Mouse (Mus musculus): ENCODE measurements around the gene Igsf8. TPM values are rescaled to one million over a fixed set of nuclear protein-coding genes. Genes with fewer than 3 reads are reported as not detected.

Gene Igsf8
- polyA plus RNA-seq, 1 experiment = 95.3 TPM

DNA sequence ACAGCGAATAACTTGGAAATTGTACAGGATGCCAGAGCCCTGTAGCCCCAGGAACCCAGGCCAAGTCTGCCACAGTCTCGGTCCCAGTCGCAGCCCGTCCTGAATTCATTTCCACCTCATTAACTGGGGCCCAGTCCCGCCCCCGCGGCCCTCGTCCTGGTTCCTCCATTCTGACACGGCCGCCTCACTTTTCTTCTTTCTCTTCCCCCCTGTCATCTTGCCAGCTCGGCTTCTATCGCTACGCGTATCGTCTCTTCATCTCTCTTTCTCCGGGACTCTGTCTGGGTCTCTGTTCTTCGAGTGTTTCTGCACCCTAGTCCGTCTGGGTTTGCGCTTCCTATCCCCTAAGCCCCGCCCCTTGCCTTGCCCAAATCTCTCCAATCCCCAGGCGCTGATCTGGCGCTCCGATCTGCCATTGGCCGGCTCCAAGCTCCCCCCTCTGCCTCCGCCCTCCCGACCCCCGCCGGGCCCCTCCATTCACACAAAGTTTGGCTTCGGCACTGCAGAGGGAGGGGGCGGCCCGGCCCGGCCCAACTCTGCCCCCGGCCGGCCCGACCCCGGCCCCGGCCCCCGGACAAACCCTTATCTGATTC lies 79.4 kb downstream of the Igsf8 start, which contains the start of gene Kcnj10:
Kcnj10 (plus strand) TSS at position 482 of the 593 bp plus-strand sequence.
- TF ChIP-seq USF1 (IDR thresholded peaks at IDR 0.05; ENCODE audit: low read depth) (no peak), MAX (IDR thresholded peaks at IDR 0.05) (no peak), CTCF (IDR thresholded peaks at IDR 0.05; ENCODE audit: control insufficient read depth, insufficient read depth, insufficient read length) (no peak), MYOD1 (IDR thresholded peaks at IDR 0.05; ENCODE audit: control insufficient read depth, insufficient read length, low read depth) (no peak), FOSL1 (IDR thresholded peaks at IDR 0.05; ENCODE audit: insufficient read depth, low read length, poor library complexity, severe bottlenecking) (no peak), CEBPB (IDR thresholded peaks at IDR 0.05; ENCODE audit: low read depth) (no peak), MYOG (IDR thresholded peaks at IDR 0.05; ENCODE audit: control insufficient read depth, extremely low read depth, insufficient read length) (no peak)
- Histone ChIP-seq H3K36me3 (ENCODE audit: control insufficient read depth, insufficient read depth) (no peaks in the 10 kb centered on the region), H3K27me3 (ENCODE audit: control insufficient read depth, insufficient read depth, insufficient read length) (peaks cover 56% of the 10 kb centered on the region), H3ac (ENCODE audit: control insufficient read depth, insufficient read length, low read depth) (no peak within 1 kb of the TSS), H3K79me3 (ENCODE audit: low read depth) (no peaks in the 10 kb centered on the region), H3K79me2 (ENCODE audit: control insufficient read depth, insufficient read depth) (no peaks in the 10 kb centered on the region), H3K4me3 (ENCODE audit: insufficient read depth, poor library complexity, severe bottlenecking) (no peak within 1 kb of the TSS)

DNA sequence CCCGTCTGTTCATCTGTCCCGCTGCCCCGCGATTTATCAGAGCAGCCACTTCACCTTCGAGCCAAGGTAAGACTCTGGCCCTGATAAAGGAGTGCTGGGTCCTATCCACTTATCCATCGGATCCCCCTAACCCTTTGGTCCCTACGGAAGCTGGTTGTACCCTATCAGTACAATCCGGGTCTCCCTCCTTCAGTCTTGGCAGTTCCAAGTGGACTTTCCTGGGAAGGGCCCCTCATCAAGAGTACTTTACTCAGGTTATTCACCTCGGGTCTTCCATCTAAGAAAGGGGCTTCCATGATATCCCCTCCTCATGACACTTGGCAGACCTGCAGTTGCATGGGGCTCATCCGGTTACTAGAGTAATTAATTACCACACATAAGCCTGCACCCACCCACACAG lies 79.9 kb downstream of the Igsf8 start:
- TF ChIP-seq CTCF (IDR thresholded peaks at IDR 0.05; ENCODE audit: control insufficient read depth, insufficient read depth, insufficient read length) (no peak), MYOG (IDR thresholded peaks at IDR 0.05; ENCODE audit: control insufficient read depth, extremely low read depth, insufficient read length) (no peak), CEBPB (IDR thresholded peaks at IDR 0.05; ENCODE audit: low read depth) (no peak)
- Histone ChIP-seq H3K79me2 (ENCODE audit: control insufficient read depth, insufficient read depth) (no peaks in the 10 kb centered on the region), H3K36me3 (ENCODE audit: control insufficient read depth, insufficient read depth) (no peaks in the 10 kb centered on the region), H3K79me3 (ENCODE audit: low read depth) (no peaks in the 10 kb centered on the region), H3K27me3 (ENCODE audit: control insufficient read depth, insufficient read depth, insufficient read length) (peaks cover 59% of the 10 kb centered on the region), H3ac (ENCODE audit: control insufficient read depth, insufficient read length, low read depth) (no peak overlapping the region), H3K4me3 (ENCODE audit: insufficient read depth, poor library complexity, severe bottlenecking) (no peak overlapping the region)

DNA sequence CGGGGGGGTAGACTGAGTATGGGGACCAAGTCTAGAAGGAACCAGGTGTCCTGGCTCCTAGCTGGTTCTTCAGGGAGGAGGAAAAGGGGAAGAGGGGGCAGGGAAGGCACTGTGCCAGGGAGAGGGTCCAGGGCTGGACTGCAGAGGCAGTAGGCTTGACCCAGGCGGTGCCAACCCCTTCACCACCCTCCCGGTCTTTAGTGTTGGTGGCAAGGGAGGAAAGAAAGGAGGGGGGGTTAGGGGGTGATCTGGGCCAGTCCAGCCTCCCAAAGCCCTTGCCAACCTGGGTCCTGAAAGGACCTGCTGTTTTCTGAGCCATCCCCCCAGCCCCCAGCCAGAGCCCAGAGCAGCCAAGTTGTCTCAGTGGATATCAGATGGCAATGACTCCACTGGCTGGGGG lies 81.3 kb downstream of the Igsf8 start:
- TF ChIP-seq MYOG (IDR thresholded peaks at IDR 0.05; ENCODE audit: control insufficient read depth, extremely low read depth, insufficient read length) = no peak
- TF ChIP-seq MYOD1 (IDR thresholded peaks at IDR 0.05; ENCODE audit: control insufficient read depth, insufficient read length, low read depth) = no peak
- no peaks in the 10 kb centered on the region for H3K79me3 ChIP-seq (ENCODE audit: low read depth)
- peaks cover 65% of the 10 kb centered on the region for H3K27me3 ChIP-seq (ENCODE audit: control insufficient read depth, insufficient read depth, insufficient read length)
- no peaks in the 10 kb centered on the region for H3K79me2 ChIP-seq (ENCODE audit: control insufficient read depth, insufficient read depth)
- no peaks in the 10 kb centered on the region for H3K36me3 ChIP-seq (ENCODE audit: control insufficient read depth, insufficient read depth)
- H3K4me3 ChIP-seq (ENCODE audit: insufficient read depth, poor library complexity, severe bottlenecking) = no peak overlapping the region
- H3ac ChIP-seq (ENCODE audit: control insufficient read depth, insufficient read length, low read depth) = no peak overlapping the region

DNA sequence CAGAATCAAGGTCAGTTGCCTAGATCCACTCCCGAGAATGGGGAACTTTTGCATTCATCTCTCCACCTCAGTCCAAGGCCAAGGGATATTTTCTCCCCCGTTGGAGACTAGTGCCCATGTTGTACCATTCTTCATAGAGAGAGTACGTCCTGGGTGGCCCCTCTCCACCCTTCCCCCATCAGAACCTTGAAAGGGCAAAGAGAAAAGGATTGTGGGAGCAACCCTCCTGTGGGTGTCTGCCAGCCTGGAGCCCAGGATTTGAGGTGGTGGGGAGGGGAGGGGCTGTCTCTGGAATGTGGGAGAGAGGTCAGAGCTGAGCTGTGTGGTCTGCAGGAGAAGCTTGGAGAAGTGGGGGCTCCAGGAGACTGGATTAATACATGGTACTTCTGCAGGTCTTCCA lies 82.5 kb downstream of the Igsf8 start:
- no peak for TF ChIP-seq FOSL1 (IDR thresholded peaks at IDR 0.05; ENCODE audit: insufficient read depth, low read length, poor library complexity, severe bottlenecking)
- no peak for TF ChIP-seq CTCF (IDR thresholded peaks at IDR 0.05; ENCODE audit: control insufficient read depth, insufficient read depth, insufficient read length)
- TF ChIP-seq MYOD1 (IDR thresholded peaks at IDR 0.05; ENCODE audit: control insufficient read depth, insufficient read length, low read depth) = no peak
- TF ChIP-seq MYOG (IDR thresholded peaks at IDR 0.05; ENCODE audit: control insufficient read depth, extremely low read depth, insufficient read length) = no peak
- no peak for TF ChIP-seq CEBPB (IDR thresholded peaks at IDR 0.05; ENCODE audit: low read depth)
- TF ChIP-seq MAX (IDR thresholded peaks at IDR 0.05) = no peak
- no peak for TF ChIP-seq USF1 (IDR thresholded peaks at IDR 0.05; ENCODE audit: low read depth)
- no peaks in the 10 kb centered on the region for H3K79me2 ChIP-seq (ENCODE audit: control insufficient read depth, insufficient read depth)
- no peak overlapping the region for H3K4me3 ChIP-seq (ENCODE audit: insufficient read depth, poor library complexity, severe bottlenecking)
- no peaks in the 10 kb centered on the region for H3K79me3 ChIP-seq (ENCODE audit: low read depth)
- H3K36me3 ChIP-seq (ENCODE audit: control insufficient read depth, insufficient read depth) = no peaks in the 10 kb centered on the region
- H3ac ChIP-seq (ENCODE audit: control insufficient read depth, insufficient read length, low read depth) = no peak overlapping the region
- H3K27me3 ChIP-seq (ENCODE audit: control insufficient read depth, insufficient read depth, insufficient read length) = peaks cover 64% of the 10 kb centered on the region

DNA sequence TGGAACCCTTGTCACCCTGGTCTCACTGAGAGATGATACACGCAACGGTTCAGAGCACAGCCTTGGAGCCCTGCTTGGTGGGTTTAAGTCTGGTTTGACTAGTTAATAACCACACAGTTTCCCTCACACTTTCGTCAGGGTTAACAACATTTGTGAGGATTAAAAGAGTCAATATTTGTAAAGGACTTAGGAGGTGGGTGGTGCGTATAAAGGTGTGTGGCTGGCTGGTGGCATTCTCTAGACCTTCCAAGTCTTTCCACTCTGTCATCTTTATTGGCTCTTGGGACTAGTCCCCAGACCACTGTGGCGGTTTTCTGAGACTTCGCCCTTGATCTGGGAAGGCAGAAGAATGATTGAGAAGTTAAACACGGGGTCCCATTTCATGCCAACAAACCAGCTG lies 83.4 kb downstream of the Igsf8 start:
- Histone ChIP-seq H3ac (ENCODE audit: control insufficient read depth, insufficient read length, low read depth) (no peak overlapping the region), H3K4me3 (ENCODE audit: insufficient read depth, poor library complexity, severe bottlenecking) (no peak overlapping the region), H3K36me3 (ENCODE audit: control insufficient read depth, insufficient read depth) (no peaks in the 10 kb centered on the region), H3K79me2 (ENCODE audit: control insufficient read depth, insufficient read depth) (no peaks in the 10 kb centered on the region), H3K79me3 (ENCODE audit: low read depth) (no peaks in the 10 kb centered on the region), H3K27me3 (ENCODE audit: control insufficient read depth, insufficient read depth, insufficient read length) (peaks cover 65% of the 10 kb centered on the region)
- TF ChIP-seq USF1 (IDR thresholded peaks at IDR 0.05; ENCODE audit: low read depth) = no peak
- TF ChIP-seq MYOD1 (IDR thresholded peaks at IDR 0.05; ENCODE audit: control insufficient read depth, insufficient read length, low read depth) = no peak

DNA sequence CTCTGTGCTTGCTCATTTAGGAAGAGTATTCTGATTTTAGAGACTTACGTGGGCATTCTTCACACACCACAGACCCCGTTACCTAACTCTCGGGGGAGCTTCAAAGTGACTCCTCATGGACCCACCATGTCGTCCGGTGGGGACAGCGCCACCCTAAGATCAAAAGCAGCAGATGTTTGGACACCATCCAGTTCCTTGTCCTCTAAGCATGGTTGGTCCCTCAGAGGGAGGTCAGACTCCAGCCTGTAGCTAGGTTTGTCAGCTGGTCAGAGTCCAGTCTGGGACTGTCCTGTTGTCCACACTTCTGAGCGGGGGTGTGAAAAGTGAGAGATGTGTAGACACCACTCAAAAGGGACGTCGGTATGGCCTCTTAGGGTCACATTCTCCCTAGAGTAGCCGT lies 85.3 kb downstream of the Igsf8 start:
- H3K27me3 ChIP-seq (ENCODE audit: control insufficient read depth, insufficient read depth, insufficient read length) = peaks cover 71% of the 10 kb centered on the region
- no peak overlapping the region for H3ac ChIP-seq (ENCODE audit: control insufficient read depth, insufficient read length, low read depth)
- TF ChIP-seq CEBPB (IDR thresholded peaks at IDR 0.05; ENCODE audit: low read depth) (no peak), MYOG (IDR thresholded peaks at IDR 0.05; ENCODE audit: control insufficient read depth, extremely low read depth, insufficient read length) (no peak), MAX (IDR thresholded peaks at IDR 0.05) (no peak), USF1 (IDR thresholded peaks at IDR 0.05; ENCODE audit: low read depth) (no peak), FOSL1 (IDR thresholded peaks at IDR 0.05; ENCODE audit: insufficient read depth, low read length, poor library complexity, severe bottlenecking) (no peak), CTCF (IDR thresholded peaks at IDR 0.05; ENCODE audit: control insufficient read depth, insufficient read depth, insufficient read length) (no peak), MYOD1 (IDR thresholded peaks at IDR 0.05; ENCODE audit: control insufficient read depth, insufficient read length, low read depth) (no peak)
- no peak overlapping the region for H3K4me3 ChIP-seq (ENCODE audit: insufficient read depth, poor library complexity, severe bottlenecking)
- H3K79me2 ChIP-seq (ENCODE audit: control insufficient read depth, insufficient read depth) = no peaks in the 10 kb centered on the region
- H3K36me3 ChIP-seq (ENCODE audit: control insufficient read depth, insufficient read depth) = no peaks in the 10 kb centered on the region
- H3K79me3 ChIP-seq (ENCODE audit: low read depth) = no peaks in the 10 kb centered on the region

Data from C2C12 (cell line).